ENCODE assay signal across 8 mouse cellular contexts in the genomic region with DNA sequence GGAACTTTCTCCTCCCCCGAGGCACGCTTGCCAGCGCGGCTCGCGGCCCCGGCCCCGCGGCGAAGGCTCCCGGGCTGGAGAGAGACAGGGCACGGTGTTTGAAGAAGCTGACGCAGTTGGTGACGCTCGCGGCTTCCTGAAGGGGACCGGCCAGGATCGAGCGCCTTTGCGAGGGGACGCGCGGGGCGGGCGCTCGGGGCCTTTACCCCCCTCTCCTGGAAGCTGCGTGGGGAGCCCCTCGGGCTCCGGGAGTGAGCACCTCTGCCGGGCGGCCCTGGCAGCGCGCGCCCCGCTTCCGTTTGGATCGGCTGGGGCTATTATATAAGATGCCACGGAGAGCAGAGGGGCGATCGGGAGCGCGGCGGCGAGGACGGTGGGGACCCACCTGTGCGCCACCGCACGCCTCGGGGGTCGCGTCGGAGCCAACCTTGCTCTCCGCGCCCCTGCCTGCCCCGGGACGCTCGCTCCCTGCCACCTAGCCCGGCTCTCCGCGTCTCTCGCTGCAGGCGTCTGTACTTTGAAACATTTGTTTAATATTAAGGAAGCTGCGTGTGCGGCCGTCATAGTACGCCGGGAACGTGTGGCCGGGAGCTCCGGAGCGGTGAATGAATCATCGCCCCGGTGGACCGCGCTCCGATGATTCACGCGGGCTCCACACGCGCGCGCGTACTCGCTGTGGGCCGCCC. TPM values are rescaled to one million over a fixed set of nuclear protein-coding genes. Genes with fewer than 3 reads are reported as not detected.
DNase-seq lines count a peak whose midpoint lies in the region; ATAC-seq and TF ChIP-seq lines count a peak whose summit lies in the region.

No protein-coding gene starts in this region.

- peaks cover 7% of the 10 kb centered on the region; the same call in 1 of the 2 replicates for H3K27me3 ChIP-seq in forebrain, embryonic 15.5 days
- peaks cover 45% of the 10 kb centered on the region for H3K27me3 ChIP-seq in liver, embryonic 16.5 days (ENCODE audit: control insufficient read depth, insufficient read depth, low read depth, low read length)
- H3K27me3 ChIP-seq in neural tube, embryonic 13.5 days = peaks cover 63% of the 10 kb centered on the region
- 0 out of 2 replicates have a peak, but pooled peaks cover 2% of the 10 kb centered on the region for H3K27me3 ChIP-seq in stomach, postnatal 0 days (ENCODE audit: control insufficient read depth, insufficient read depth, low read length)

- no peak for TF ChIP-seq CTCF in stomach, postnatal 0 days (IDR thresholded peaks at IDR 0.05; ENCODE audit: low read depth)

- peaks cover 16% of the 10 kb centered on the region for H3K4me1 ChIP-seq in forebrain, embryonic 15.5 days
- H3K4me1 ChIP-seq in liver, embryonic 16.5 days (ENCODE audit: control insufficient read depth, low read depth, low read length) = no peaks in the 10 kb centered on the region
- H3K4me1 ChIP-seq in neural tube, embryonic 13.5 days (replicated peaks) = peaks cover 12% of the 10 kb centered on the region
- no peaks in the 10 kb centered on the region for H3K4me1 ChIP-seq in stomach, postnatal 0 days (replicated peaks; ENCODE audit: control insufficient read depth, insufficient read depth)

- peak overlapping the region; percentile 95 for H3K4me3 ChIP-seq in forebrain, embryonic 15.5 days
- H3K4me3 ChIP-seq in liver, embryonic 16.5 days (ENCODE audit: low read depth, low read length) = peak overlapping the region; percentile 67
- peak overlapping the region; percentile 77 for H3K4me3 ChIP-seq in neural tube, embryonic 13.5 days
- H3K4me3 ChIP-seq in stomach, postnatal 0 days (ENCODE audit: low read depth, low read length) = peak overlapping the region; percentile 74

- peak overlapping the region; percentile 45 for H3K27ac ChIP-seq in forebrain, embryonic 15.5 days (replicated peaks)
- no peak overlapping the region; the same call in 1 of the 2 replicates for H3K27ac ChIP-seq in liver, embryonic 16.5 days (ENCODE audit: low read length)
- no peak overlapping the region for H3K27ac ChIP-seq in neural tube, embryonic 13.5 days (replicated peaks)
- peak overlapping the region; percentile 74 for H3K27ac ChIP-seq in stomach, postnatal 0 days (replicated peaks)

- under 1% methylated on average over 81 of the region's 85 CpGs for WGBS in forebrain, embryonic 15.5 days
- under 1% methylated on average over 74 of the region's 85 CpGs for WGBS in liver, embryonic 16.5 days (ENCODE audit: insufficient replicate concordance)
- WGBS in neural tube, embryonic 13.5 days = under 1% methylated on average over 81 of the region's 85 CpGs
- WGBS in stomach, postnatal 0 days = under 1% methylated on average over 79 of the region's 85 CpGs

- intact Hi-C loops in heart, postnatal 14 days (cut with DNase I) = loop anchor here (5.0 kb wide), 3 partner anchors 82 to 167 kb away; no protein-coding TSS in a partner anchor

- no peak for TF ChIP-seq EP300 in stomach, postnatal 0 days (optimal IDR thresholded peaks at IDR 0.05)

- ATAC-seq in forebrain, embryonic 15.5 days (replicated peaks) = peak; percentile 83
- peak; percentile 46 for ATAC-seq in liver, embryonic 16.5 days (ENCODE audit: low read depth)
- peak; percentile 86 for ATAC-seq in neural tube, embryonic 13.5 days (ENCODE audit: low read depth)
- ATAC-seq in stomach, postnatal 0 days (ENCODE audit: low FRiP score, low TSS enrichment) = peak; percentile 87

- peak overlapping the region; percentile 97 for H3K4me2 ChIP-seq in forebrain, embryonic 15.5 days (replicated peaks)
- peak overlapping the region; percentile 87 for H3K4me2 ChIP-seq in liver, embryonic 16.5 days (ENCODE audit: low read depth, low read length)
- H3K4me2 ChIP-seq in neural tube, embryonic 13.5 days = peak overlapping the region; percentile 100
- peak overlapping the region; percentile 100 for H3K4me2 ChIP-seq in stomach, postnatal 0 days (replicated peaks; ENCODE audit: low read depth)

- H3K9ac ChIP-seq in forebrain, embryonic 15.5 days (replicated peaks) = peak overlapping the region; percentile 61
- H3K9ac ChIP-seq in liver, embryonic 16.5 days (ENCODE audit: low read depth, low read length) = peak overlapping the region; percentile 50
- peak overlapping the region; percentile 67 for H3K9ac ChIP-seq in neural tube, embryonic 13.5 days
- H3K9ac ChIP-seq in stomach, postnatal 0 days (ENCODE audit: low read length) = peak overlapping the region; percentile 67

- no peaks in the 10 kb centered on the region for H3K36me3 ChIP-seq in forebrain, embryonic 15.5 days
- no peaks in the 10 kb centered on the region for H3K36me3 ChIP-seq in liver, embryonic 16.5 days (ENCODE audit: control insufficient read depth, insufficient read depth)
- H3K36me3 ChIP-seq in neural tube, embryonic 13.5 days = no peaks in the 10 kb centered on the region
- H3K36me3 ChIP-seq in stomach, postnatal 0 days (ENCODE audit: control insufficient read depth, insufficient read depth, low read length) = no peaks in the 10 kb centered on the region

- H3K9me3 ChIP-seq in forebrain, embryonic 15.5 days = no peaks in the 10 kb centered on the region
- H3K9me3 ChIP-seq in liver, embryonic 16.5 days (replicated peaks; ENCODE audit: control insufficient read depth, low read length) = no peaks in the 10 kb centered on the region
- H3K9me3 ChIP-seq in neural tube, embryonic 13.5 days = no peaks in the 10 kb centered on the region
- no peaks in the 10 kb centered on the region for H3K9me3 ChIP-seq in stomach, postnatal 0 days (ENCODE audit: control insufficient read depth, low read length)

- DNase-seq in CD8-positive naive resting alpha-beta T cell, adult 2 months (ENCODE audit: low read depth in 2 of 2, low spot score in 2 of 2) = peak; percentile 71 to 76
- peak; percentile 63 for DNase-seq in c-Kit-positive CD71-negative TER-119-negative erythroid progenitor cells, embryonic 14.5 days (ENCODE audit: low read depth)
- DNase-seq in heart, postnatal 14 days = peak; percentile 52 to 58
- peak; percentile 53 for DNase-seq in layer of hippocampus, adult 11-12 months (ENCODE audit: low spot score)
- peak; percentile 86 for DNase-seq in stomach, postnatal 0 days (ENCODE audit: low spot score)

RNA-seq across cellular contexts. Expression of gene Pcgf5, which starts 0.8 kb away (rescaled TPM):
- 14.2 and 16.1 TPM in 2 replicates for polyA plus RNA-seq in forebrain, embryonic 15.5 days (2015; fragmentation: Nextera tagmentation; extraction: Ambion mirVana)
- total RNA-seq in heart, postnatal 14 days (2021) = 10 to 100 TPM; 53.2 to 61.5 TPM
- polyA plus RNA-seq in liver, embryonic 16.5 days (2015; fragmentation: Nextera tagmentation; extraction: Ambion mirVana) = 16.6 and 20.2 TPM in 2 replicates
- polyA plus RNA-seq in neural tube, embryonic 13.5 days (2015; fragmentation: Nextera tagmentation; extraction: Ambion mirVana) = 5.3 and 6.9 TPM in 2 replicates
- 13.3 and 14.3 TPM in 2 replicates for polyA plus RNA-seq in stomach, postnatal 0 days (2015; fragmentation: Nextera tagmentation; extraction: Ambion mirVana)

Comparison
In these comparisons a context has a peak if more than half of its experiments do, and no peak if none do; other contexts are left out.
1. H3K27ac ChIP-seq: peak in forebrain, embryonic 15.5 days (single experiment) and stomach, postnatal 0 days (single experiment); none in liver, embryonic 16.5 days (single experiment) and neural tube, embryonic 13.5 days (single experiment).
2. Peak in every context shown above with its lines, with median percentiles within 50 percentile points of each other: DNase-seq, ATAC-seq, H3K4me2 ChIP-seq, H3K4me3 ChIP-seq and H3K9ac ChIP-seq.